Mouse (Mus musculus): ENCODE results near the gene Slc16a10.

GRCm38 (mm10) chr10:40058062-40058785 lies 83.8 kb downstream of the Slc16a10 start:
- TF ChIP-seq POLR2A (IDR thresholded peaks at IDR 0.05; ENCODE audit: low read depth, low read length) (no peak), MAX (IDR thresholded peaks at IDR 0.05; ENCODE audit: low read length) (no peak), RAD21 (IDR thresholded peaks at IDR 0.05; ENCODE audit: low read depth, low read length) (no peak), EP300 (IDR thresholded peaks at IDR 0.05; ENCODE audit: low read length) (no peak), USF1 (IDR thresholded peaks at IDR 0.05; ENCODE audit: low read depth, low read length) (no peak), ZNF384 (IDR thresholded peaks at IDR 0.05; ENCODE audit: low read depth, low read length) (no peak), JUND (conservative IDR thresholded peaks at IDR 0.05; ENCODE audit: low read depth, low read length) (no peak), CTCF (conservative IDR thresholded peaks at IDR 0.05 in 1 of 2, IDR thresholded peaks at IDR 0.05 in 1 of 2; ENCODE audit: low read depth in 2 of 2, low read length in 2 of 2) (no peak), MAZ (IDR thresholded peaks at IDR 0.05; ENCODE audit: low read depth, low read length) (no peak), ELF1 (IDR thresholded peaks at IDR 0.05; ENCODE audit: low read depth, low read length) (no peak), SIN3A (IDR thresholded peaks at IDR 0.05; ENCODE audit: low read length) (no peak), BHLHE40 (IDR thresholded peaks at IDR 0.05; ENCODE audit: low read depth, low read length) (no peak)

All from CH12.LX (cell line).